Mouse (Mus musculus) embryonic facial prominence, embryonic 10.5 days (tissue): ENCODE results near the gene Blvra. TPM values are rescaled to one million over a fixed set of nuclear protein-coding genes. Genes with fewer than 3 reads are reported as not detected.

Experiments used
- DNase-seq: peaks from one replicate; pipeline ENCODE4 v3.0.0-alpha.2; 2017; ENCODE audit warnings: low spot score
- H3K27ac ChIP-seq: fragments of 300-500 bp; sonication (generic); replicated peaks from 2 replicates; pipeline ENCODE4 v1.5.1; 2016; ENCODE audit warnings: mild to moderate bottlenecking
- H3K27me3 ChIP-seq: fragments of 300-500 bp; sonication (generic); replicated peaks from 2 replicates; pipeline ENCODE4 v1.6.1; 2016; ENCODE audit warnings: low read depth, mild to moderate bottlenecking; ENCODE audit not compliant: poor library complexity, severe bottlenecking
- H3K36me3 ChIP-seq: fragments of 300-500 bp; sonication (generic); replicated peaks from 2 replicates; pipeline ENCODE4 v1.6.1; 2016; ENCODE audit warnings: mild to moderate bottlenecking, moderate library complexity
- H3K4me1 ChIP-seq: fragments of 300-500 bp; sonication (generic); 2 replicates; pipeline ENCODE4 v1.6.1; 2016
- H3K4me3 ChIP-seq: fragments of 300-500 bp; sonication (generic); 2 replicates; pipeline ENCODE4 v1.5.1; 2016; ENCODE audit warnings: mild to moderate bottlenecking, moderate library complexity
- H3K9me3 ChIP-seq: fragments of 300-500 bp; sonication (generic); 2 replicates; pipeline ENCODE4 v1.6.1; 2016; ENCODE audit warnings: mild to moderate bottlenecking
- WGBS: fragments of 180-500 bp; shearing (Covaris S2); methylation state at CpG from one replicate; pipeline ENCODE4 v1.1.7; 2016; 5-methylcytosine and 5-hydroxymethylcytosine counted together
- microRNA-seq: library from miRNA; unstranded; fragments of <30 nt; microRNA quantifications from one replicate; pipeline ENCODE4, GENCODE M21; 2017
- polyA plus RNA-seq: library from polyadenylated mRNA; unstranded; fragments of >200 nt; fragmentation: Nextera tagmentation; extraction: Ambion mirVana; gene quantifications from 2 replicates; pipeline ENCODE4 v1.2.1, GENCODE M21; 2016

The Blvra gene
- polyA plus RNA-seq, 1 experiment from 2014 or later, result 26.4 TPM

- WGBS, result 95% methylated on average over 8 of the region's 8 CpGs
- Histone ChIP-seq H3K9me3 (no peaks in the 10 kb centered on the region), H3K4me3 (no peak overlapping the region), H3K27me3 (no peaks in the 10 kb centered on the region), H3K27ac (no peak overlapping the region), H3K4me1 (peaks cover 37% of the 10 kb centered on the region), H3K36me3 (peaks cover 35% of the 10 kb centered on the region)
- DNase-seq, result no peak
These were observed 68.6 kb downstream of the Blvra start for GRCm38 (mm10) chr2:127139094-127139493.

DNA sequence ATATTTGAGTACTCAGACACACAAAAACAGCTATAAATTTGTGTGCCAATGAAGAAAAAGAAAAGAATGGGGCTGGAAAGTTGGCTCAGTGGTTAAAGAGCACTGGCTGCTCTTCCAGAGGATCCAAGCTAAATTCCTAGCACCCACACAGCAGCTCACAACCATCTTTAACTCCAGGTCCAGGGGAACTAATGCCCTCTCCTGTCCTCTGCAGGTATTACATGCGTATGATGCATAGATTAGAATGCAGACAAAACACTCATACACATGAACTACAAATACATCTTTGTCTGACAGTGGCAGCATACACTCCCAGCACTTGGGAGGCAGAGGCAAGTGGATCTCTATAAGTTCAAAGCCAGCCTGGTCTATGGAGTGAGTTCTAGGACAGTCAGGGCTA, 69.1 kb downstream of the Blvra start:
- 98% methylated on average over 1 of the region's 1 CpGs for WGBS
- DNase-seq, result no peak

GRCm38 (mm10) chr2:127140011-127140410, 69.5 kb downstream of the Blvra start:
- H3K36me3 ChIP-seq, result peaks cover 35% of the 10 kb centered on the region
- WGBS, result 95% methylated on average over 7 of the region's 7 CpGs
- no peak overlapping the region for H3K27ac ChIP-seq
- no peak for DNase-seq
- peaks cover 30% of the 10 kb centered on the region for H3K4me1 ChIP-seq
- H3K4me3 ChIP-seq, result no peak overlapping the region
- H3K9me3 ChIP-seq, result no peaks in the 10 kb centered on the region
- 0 out of 2 replicates have a peak, but pooled peaks cover 4% of the 10 kb centered on the region for H3K27me3 ChIP-seq

More for the DNA sequence above, 69.1 kb downstream of the Blvra start:
- Histone ChIP-seq H3K36me3 (peaks cover 35% of the 10 kb centered on the region), H3K27ac (no peak overlapping the region), H3K4me3 (no peak overlapping the region), H3K27me3 (0 out of 2 replicates have a peak, but pooled peaks cover 4% of the 10 kb centered on the region), H3K9me3 (no peaks in the 10 kb centered on the region), H3K4me1 (peaks cover 32% of the 10 kb centered on the region)

DNA sequence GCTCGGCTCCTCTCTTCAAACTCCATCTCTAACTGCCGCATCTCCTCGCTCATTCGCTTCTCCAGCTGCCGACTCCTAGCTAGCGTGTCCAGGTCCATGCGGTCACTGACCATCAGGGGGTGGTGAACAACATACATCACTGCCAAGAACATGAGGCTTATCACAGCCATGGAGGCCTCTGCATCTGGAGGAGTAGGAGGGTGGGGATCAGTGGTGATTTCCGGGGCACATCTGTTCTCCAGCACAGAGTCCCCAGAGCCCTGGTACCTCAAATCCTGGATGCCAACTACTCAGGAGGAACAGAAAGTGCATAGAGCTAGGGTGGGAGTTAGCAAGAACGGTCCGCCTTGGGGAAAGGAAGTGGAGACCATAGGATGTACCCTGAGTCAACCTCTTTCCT, 71.6 kb downstream of the Blvra start:
- Histone ChIP-seq H3K4me3 (peak overlapping the region; percentile 73), H3K36me3 (peaks cover 35% of the 10 kb centered on the region), H3K9me3 (no peaks in the 10 kb centered on the region), H3K27me3 (0 out of 2 replicates have a peak, but pooled peaks cover 4% of the 10 kb centered on the region), H3K4me1 (peaks cover 24% of the 10 kb centered on the region), H3K27ac (no peak overlapping the region)
- no peak for DNase-seq
- WGBS, result 91% methylated on average over 10 of the region's 10 CpGs

DNA sequence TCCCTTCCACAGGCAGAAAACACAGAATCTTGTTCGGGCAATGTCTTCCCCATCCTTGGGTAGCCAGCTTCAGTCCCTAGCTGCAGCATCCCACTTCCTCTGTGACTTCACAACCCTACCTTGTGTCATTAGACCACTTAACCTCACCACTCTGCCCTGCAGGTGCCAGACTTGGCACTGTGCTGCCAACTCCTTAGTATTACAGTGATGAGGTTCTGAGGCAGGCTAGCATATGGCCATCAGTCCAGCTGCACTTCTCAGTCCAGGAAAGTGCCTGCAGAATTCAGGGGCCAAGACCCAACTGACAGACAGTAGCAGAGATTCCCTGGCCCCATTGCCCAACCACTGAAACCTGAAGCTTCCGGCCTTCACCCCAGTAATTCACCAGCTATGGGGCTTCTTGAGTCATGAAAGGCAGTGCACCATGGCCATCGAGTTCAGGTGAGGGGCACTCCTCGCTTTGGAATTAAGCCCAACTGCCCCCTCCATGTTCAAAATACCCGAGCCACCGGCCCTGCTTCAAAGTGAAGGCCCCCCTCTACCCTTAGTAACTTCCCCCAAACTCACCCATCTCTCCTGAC, 72.2 kb downstream of the Blvra start:
- H3K4me3 ChIP-seq, result peak overlapping the region; percentile 73
- peak overlapping the region; percentile 82 for H3K27ac ChIP-seq
- no peaks in the 10 kb centered on the region for H3K9me3 ChIP-seq
- peaks cover 21% of the 10 kb centered on the region for H3K4me1 ChIP-seq
- no peak for DNase-seq
- 15% methylated on average over 6 of the region's 6 CpGs for WGBS
- peaks cover 35% of the 10 kb centered on the region for H3K36me3 ChIP-seq
- H3K27me3 ChIP-seq, result 0 out of 2 replicates have a peak, but pooled peaks cover 4% of the 10 kb centered on the region

- Histone ChIP-seq H3K4me3 (peak within 1 kb of the TSS; percentile 73), H3K27ac (peak within 1 kb of the TSS; percentile 82), H3K9me3 (no peaks in the 10 kb centered on the region), H3K36me3 (peaks cover 35% of the 10 kb centered on the region), H3K27me3 (0 out of 2 replicates have a peak, but pooled peaks cover 4% of the 10 kb centered on the region), H3K4me1 (peaks cover 21% of the 10 kb centered on the region)
- WGBS, result 4% methylated on average over 31 of the region's 31 CpGs
- DNase-seq, result peak; percentile 79
These were observed 72.9 kb downstream of the Blvra start, which contains the start of gene Itpripl1 for GRCm38 (mm10) chr2:127143158-127144063. Gene Itpripl1, minus strand, starts transcription at chr2:127143442.

DNA sequence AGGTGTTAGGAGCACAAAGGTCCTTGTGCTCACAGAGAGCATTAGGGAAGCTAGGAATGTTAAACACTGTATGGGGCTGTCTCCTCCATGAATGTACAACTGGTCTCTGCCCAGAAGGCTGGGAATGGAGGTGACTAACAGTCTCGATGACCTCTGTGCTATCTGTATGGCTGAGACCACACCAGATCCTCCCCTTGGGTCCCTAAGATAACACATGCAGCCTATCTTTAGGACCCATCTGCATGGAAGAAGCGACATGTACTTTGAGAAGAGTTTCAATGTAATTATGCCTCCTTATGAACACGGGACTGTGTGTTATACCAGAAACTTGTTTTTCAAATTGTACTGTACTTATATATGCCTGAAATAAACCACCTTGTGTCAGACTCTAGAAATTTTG, 75.2 kb downstream of the Blvra start:
- no peak overlapping the region for H3K27ac ChIP-seq
- H3K36me3 ChIP-seq, result peaks cover 16% of the 10 kb centered on the region

More for the DNA sequence above, 75.2 kb downstream of the Blvra start:
- WGBS, result 74% methylated on average over 3 of the region's 3 CpGs
- Histone ChIP-seq H3K4me1 (peaks cover 21% of the 10 kb centered on the region), H3K27me3 (0 out of 2 replicates have a peak, but pooled peaks cover 4% of the 10 kb centered on the region), H3K4me3 (no peak overlapping the region), H3K9me3 (no peaks in the 10 kb centered on the region)
- no peak for DNase-seq

Small RNA genes within 50 kb of the gene (microRNA-seq; reads per million reads assigned to microRNA genes)
- not detected for gene Gm24081

Other genes with a start within 250 kb of the Blvra start
- gene Trpm7, start 194.4 kb upstream of the Blvra start, polyA plus RNA-seq, result 53.5 and 60.0 TPM in 2 replicates
- gene Sppl2a, start 137.4 kb upstream of the Blvra start, polyA plus RNA-seq, result 28.5 and 28.7 TPM in 2 replicates
- gene Ap4e1, start 61.9 kb upstream of the Blvra start, polyA plus RNA-seq, result 12.4 and 12.9 TPM in 2 replicates
- 116 and 117 TPM in 2 replicates for gene Ncaph, start 63.3 kb downstream of the Blvra start, polyA plus RNA-seq
- gene Itpripl1, start 72.8 kb downstream of the Blvra start, polyA plus RNA-seq, result 14.6 and 17.4 TPM in 2 replicates
- gene 1810024B03Rik, start 137.6 kb downstream of the Blvra start, polyA plus RNA-seq, result 2.5 and 2.6 TPM in 2 replicates
- gene Snrnp200, start 137.7 kb downstream of the Blvra start, polyA plus RNA-seq, result 108 TPM in 2 replicates
- 54.9 and 55.5 TPM in 2 replicates for gene Ciao1, start 177.2 kb downstream of the Blvra start, polyA plus RNA-seq
- gene Tmem127, start 177.2 kb downstream of the Blvra start, polyA plus RNA-seq, result 22.5 and 23.1 TPM in 2 replicates
- 80.1 and 81.2 TPM in 2 replicates for gene Stard7, start 199.6 kb downstream of the Blvra start, polyA plus RNA-seq